Comparison of ENCODE assay signal across 26 mouse cellular contexts in genomic region chr14:14101296-14101695, GRCm38 (mm10). TPM values are rescaled to one million over a fixed set of nuclear protein-coding genes. Genes with fewer than 3 reads are reported as not detected.
DNase-seq lines count a peak whose midpoint lies in the region; ATAC-seq lines count a peak whose summit lies in the region.
"Had no signal": no experiment of that assay in that cellular context is flagged by ENCODE, and none has a peak within 500 bp of the region (broad histone marks: within the 10 kb centered on the region; RNA-seq: fewer than 3 reads in every experiment).

No protein-coding gene starts in this region.

- no peaks in the 10 kb centered on the region for H3K9me3 ChIP-seq in kidney, embryonic 16.5 days (ENCODE audit: low read length)
- no peaks in the 10 kb centered on the region for H3K9me3 ChIP-seq in kidney, embryonic 14.5 days (ENCODE audit: control insufficient read depth, low read length)
- no peaks in the 10 kb centered on the region for H3K9me3 ChIP-seq in kidney, embryonic 15.5 days (replicated peaks)
- H3K9me3 ChIP-seq: forebrain, embryonic 10.5 days; forebrain, embryonic 13.5 days; G1E; hindbrain, embryonic 12.5 days; hindbrain, embryonic 15.5 days had no signal

- peak; percentile 41 for DNase-seq in kidney, adult 11 months
- DNase-seq in kidney, adult 8-10 months: peak; percentile 29 to 53
- peak; percentile 58 to 59 for DNase-seq in kidney, postnatal 25 days
- DNase-seq in cerebellum, adult 9-11 months: no peak
- no peak for DNase-seq in layer of hippocampus, adult 9-10 months (ENCODE audit: low spot score)
- DNase-seq: adrenal gland, postnatal 10 days; adrenal gland, postnatal 36 days; B cell, adult 2 months; cerebellum, adult 18-20 months; cerebellum, adult 9-10 months; cerebellum, postnatal 36 days; gastrocnemius, postnatal 10 days; gastrocnemius, postnatal 36 days; heart, adult 2 months had no signal

- H3K9ac ChIP-seq in kidney, embryonic 16.5 days (replicated peaks; ENCODE audit: low read length): no peak overlapping the region
- no peak overlapping the region for H3K9ac ChIP-seq in kidney, embryonic 14.5 days (ENCODE audit: low read depth, low read length)
- H3K9ac ChIP-seq in kidney, embryonic 15.5 days: no peak overlapping the region
- H3K9ac ChIP-seq: forebrain, embryonic 13.5 days; hindbrain, embryonic 12.5 days; hindbrain, embryonic 15.5 days had no signal

- no peak overlapping the region for H3K27ac ChIP-seq in kidney, embryonic 16.5 days (ENCODE audit: low read length)
- H3K27ac ChIP-seq in kidney, embryonic 14.5 days (ENCODE audit: low read depth, low read length): no peak overlapping the region
- peak overlapping the region; percentile 32; the same call in 1 of the 2 replicates for H3K27ac ChIP-seq in kidney, embryonic 15.5 days
- H3K27ac ChIP-seq: forebrain, embryonic 10.5 days; forebrain, embryonic 13.5 days; heart, adult 2 months; hindbrain, embryonic 12.5 days; hindbrain, embryonic 15.5 days had no signal

- H3K27me3 ChIP-seq in kidney, embryonic 16.5 days (ENCODE audit: insufficient read depth, low read length): no peaks in the 10 kb centered on the region
- no peaks in the 10 kb centered on the region for H3K27me3 ChIP-seq in kidney, embryonic 14.5 days (ENCODE audit: control insufficient read depth, insufficient read depth, low read length)
- H3K27me3 ChIP-seq in kidney, embryonic 15.5 days: no peaks in the 10 kb centered on the region
- H3K27me3 ChIP-seq: CH12.LX; forebrain, embryonic 13.5 days; hindbrain, embryonic 12.5 days; hindbrain, embryonic 15.5 days; Patski had no signal

- peaks cover 36% of the 10 kb centered on the region for H3K36me3 ChIP-seq in kidney, embryonic 16.5 days (ENCODE audit: insufficient read depth, low read length)
- peaks cover 35% of the 10 kb centered on the region for H3K36me3 ChIP-seq in kidney, embryonic 14.5 days (ENCODE audit: control insufficient read depth, insufficient read depth, low read length)
- peaks cover 63% of the 10 kb centered on the region for H3K36me3 ChIP-seq in kidney, embryonic 15.5 days

- WGBS in kidney, embryonic 16.5 days: 88% methylated on average over 9 of the region's 9 CpGs
- 94% methylated on average over 9 of the region's 9 CpGs for WGBS in kidney, embryonic 14.5 days
- 90% methylated on average over 9 of the region's 9 CpGs for WGBS in kidney, embryonic 15.5 days

- no peak overlapping the region for H3K4me2 ChIP-seq in kidney, embryonic 16.5 days (replicated peaks; ENCODE audit: low read depth, low read length)
- no peak overlapping the region for H3K4me2 ChIP-seq in kidney, embryonic 14.5 days (replicated peaks; ENCODE audit: low read depth, low read length)
- no peak overlapping the region for H3K4me2 ChIP-seq in kidney, embryonic 15.5 days
- H3K4me2 ChIP-seq: forebrain, embryonic 13.5 days; heart, embryonic 11.5 days; hindbrain, embryonic 12.5 days; hindbrain, embryonic 15.5 days had no signal

- no peak overlapping the region for H3K4me3 ChIP-seq in kidney, embryonic 16.5 days (ENCODE audit: low read length)
- no peak overlapping the region for H3K4me3 ChIP-seq in kidney, embryonic 14.5 days (ENCODE audit: low read length)
- H3K4me3 ChIP-seq in kidney, embryonic 15.5 days (replicated peaks): no peak overlapping the region
- H3K4me3 ChIP-seq: forebrain, embryonic 10.5 days; forebrain, embryonic 13.5 days; heart, adult 2 months; hindbrain, embryonic 12.5 days; hindbrain, embryonic 15.5 days had no signal

- H3K4me1 ChIP-seq in kidney, embryonic 16.5 days (ENCODE audit: insufficient read depth, low read length): no peaks in the 10 kb centered on the region
- no peaks in the 10 kb centered on the region for H3K4me1 ChIP-seq in kidney, embryonic 14.5 days (ENCODE audit: control insufficient read depth, insufficient read depth, low read length)
- no peaks in the 10 kb centered on the region for H3K4me1 ChIP-seq in kidney, embryonic 15.5 days
- H3K4me1 ChIP-seq: forebrain, embryonic 10.5 days; forebrain, embryonic 13.5 days; hindbrain, embryonic 12.5 days; hindbrain, embryonic 15.5 days had no signal

- no peak for ATAC-seq in kidney, embryonic 16.5 days (ENCODE audit: low FRiP score, low TSS enrichment)
- ATAC-seq in kidney, embryonic 14.5 days (ENCODE audit: low FRiP score, low TSS enrichment): no peak
- no peak for ATAC-seq in kidney, embryonic 15.5 days (replicated peaks; ENCODE audit: low FRiP score)
- ATAC-seq: forebrain, embryonic 13.5 days; forebrain, embryonic 16.5 days; Patski had no signal

RNA-seq across cellular contexts. Expression of gene Psmd6, which starts 19.5 kb away (rescaled TPM):
- polyA plus RNA-seq in kidney, embryonic 16.5 days (2015; fragmentation: Nextera tagmentation; extraction: Ambion mirVana): 240 and 248 TPM in 2 replicates
- polyA plus RNA-seq in kidney, embryonic 14.5 days (2014; fragmentation: Nextera tagmentation; extraction: Ambion mirVana): 232 and 248 TPM in 2 replicates
- polyA plus RNA-seq in kidney, embryonic 15.5 days (2015; fragmentation: Nextera tagmentation; extraction: Ambion mirVana): 235 and 255 TPM in 2 replicates

Comparison
In these comparisons a context has a peak if more than half of its experiments do, and no peak if none do; other contexts are left out.
1. DNase-seq: peak in kidney, adult 11 months (single experiment), kidney, adult 8-10 months (2 of 2) and kidney, postnatal 25 days (2 of 2); none in cerebellum, adult 9-11 months (single experiment) and layer of hippocampus, adult 9-10 months (single experiment).